Mouse (Mus musculus): ENCODE data around the gene Actl11.

- TF ChIP-seq CTCF (conservative IDR thresholded peaks at IDR 0.05; ENCODE audit: low read length) (no peak), NANOG (IDR thresholded peaks at IDR 0.05; ENCODE audit: borderline replicate concordance, low read length) (no peak), POU5F1 (IDR thresholded peaks at IDR 0.05; ENCODE audit: borderline replicate concordance, low read length) (no peak)
Measured at GRCm38 (mm10) chr9:107962916-107963315, 34.6 kb downstream of the Actl11 start.

Data from E14TG2a.4 (cell line).